ENCODE assay signal across 21 mouse cellular contexts in genomic region chr10:68075181-68075580, GRCm38 (mm10).
DNase-seq lines count a peak whose midpoint lies in the region; ATAC-seq and TF ChIP-seq lines count a peak whose summit lies in the region.
"Had no signal": no experiment of that assay in that cellular context is flagged by ENCODE, and none has a peak within 500 bp of the region (broad histone marks: within the 10 kb centered on the region; RNA-seq: fewer than 3 reads in every experiment).

No protein-coding gene starts in this region.

- no peak overlapping the region for H3K4me2 ChIP-seq in liver, postnatal 0 days (ENCODE audit: low read depth, low read length)
- H3K4me2 ChIP-seq: embryonic facial prominence, embryonic 12.5 days; forebrain, embryonic 12.5 days; heart, embryonic 13.5 days; hindbrain, embryonic 15.5 days had no signal

- H3K9ac ChIP-seq in liver, postnatal 0 days (replicated peaks) = no peak overlapping the region
- H3K9ac ChIP-seq: embryonic facial prominence, embryonic 12.5 days; forebrain, embryonic 12.5 days; heart, embryonic 13.5 days; hindbrain, embryonic 15.5 days had no signal

- H3K27ac ChIP-seq in liver, postnatal 0 days (ENCODE audit: low read depth) = no peak overlapping the region
- H3K27ac ChIP-seq: embryonic facial prominence, embryonic 12.5 days; forebrain, embryonic 12.5 days; heart, embryonic 13.5 days; hindbrain, embryonic 10.5 days; hindbrain, embryonic 15.5 days had no signal

- no peak for ATAC-seq in liver, postnatal 0 days
- ATAC-seq in common myeloid progenitor, adult 5-6 weeks (replicated peaks; ENCODE audit: low read depth, poor library complexity, severe bottlenecking) = peak; percentile 83
- peak; percentile 46 to 58; a peak in 1 of 4 replicates for ATAC-seq in hematopoietic stem cell, adult 5-6 weeks (replicated peaks in 1 of 2; ENCODE audit: insufficient read depth in 1 of 2, low FRiP score in 2 of 2, low TSS enrichment in 1 of 2, low read depth in 1 of 2, poor library complexity in 2 of 2, severe bottlenecking in 2 of 2)
- ATAC-seq in erythroblast, adult 5-6 weeks (replicated peaks; ENCODE audit: low FRiP score, poor library complexity, severe bottlenecking) = no peak
- ATAC-seq: CD4-positive, CD25-positive, alpha-beta regulatory T cell, adult 4 months; forebrain, embryonic 16.5 days; inflammation-experienced regulatory T-cells, adult 6 months had no signal

- no peaks in the 10 kb centered on the region for H3K27me3 ChIP-seq in liver, postnatal 0 days (ENCODE audit: insufficient read depth, low read length)
- H3K27me3 ChIP-seq: embryonic facial prominence, embryonic 12.5 days; forebrain, embryonic 12.5 days; heart, embryonic 13.5 days; hindbrain, embryonic 15.5 days had no signal

- no peak for DNase-seq in liver, postnatal 0 days
- DNase-seq in liver = no peak
- no peak for DNase-seq in kidney, postnatal 10 days
- DNase-seq: adrenal gland, adult 8-10 months; adrenal gland, postnatal 36 days; B cell, adult 2 months; cerebellum, adult 8-10 months; cerebellum, postnatal 14 days; gastrocnemius, postnatal 10 days had no signal

- TF ChIP-seq EP300 in liver, postnatal 0 days (IDR thresholded peaks at IDR 0.05; ENCODE audit: low read depth) = no peak

- H3K4me3 ChIP-seq in liver, postnatal 0 days (ENCODE audit: low read depth, low read length) = no peak overlapping the region
- H3K4me3 ChIP-seq: embryonic facial prominence, embryonic 12.5 days; forebrain, embryonic 12.5 days; heart, embryonic 13.5 days; hindbrain, embryonic 10.5 days; hindbrain, embryonic 15.5 days had no signal

- H3K9me3 ChIP-seq in liver, postnatal 0 days (ENCODE audit: low read length) = no peaks in the 10 kb centered on the region
- H3K9me3 ChIP-seq: embryonic facial prominence, embryonic 12.5 days; hindbrain, embryonic 10.5 days; hindbrain, embryonic 15.5 days had no signal

- no peaks in the 10 kb centered on the region for H3K36me3 ChIP-seq in liver, postnatal 0 days (replicated peaks; ENCODE audit: insufficient read depth, low read length)
- H3K36me3 ChIP-seq: embryonic facial prominence, embryonic 12.5 days; forebrain, embryonic 12.5 days; G1E; heart, embryonic 13.5 days; hindbrain, embryonic 10.5 days; hindbrain, embryonic 15.5 days had no signal

- WGBS in liver, postnatal 0 days (ENCODE audit: insufficient replicate concordance) = 48% methylated on average over 5 of the region's 5 CpGs

- H3K4me1 ChIP-seq in liver, postnatal 0 days (ENCODE audit: insufficient read depth) = 0 out of 2 replicates have a peak, but pooled peaks cover 2% of the 10 kb centered on the region
- H3K4me1 ChIP-seq: embryonic facial prominence, embryonic 12.5 days; forebrain, embryonic 12.5 days; hindbrain, embryonic 10.5 days; hindbrain, embryonic 15.5 days had no signal

- TF ChIP-seq CTCF in liver, postnatal 0 days (IDR thresholded peaks at IDR 0.05; ENCODE audit: low read depth) = 0 out of 2 replicates have a peak, but pooled peaks have one; percentile 14

Comparison
In these comparisons a context has a peak if more than half of its experiments do, and no peak if none do; other contexts are left out.
1. ATAC-seq: peak in common myeloid progenitor, adult 5-6 weeks (single experiment) and hematopoietic stem cell, adult 5-6 weeks (2 of 2); none in liver, postnatal 0 days (single experiment) and erythroblast, adult 5-6 weeks (single experiment).